Mouse (Mus musculus) adrenal gland, postnatal 10 days (tissue): ENCODE measurements at regions not wholly inside any gene's neighbourhood (a gene's known extent, or its start where the extent isn't known, plus 50 kb on each side); places are given as distances from the start of the nearest gene placed in this dataset. TPM values are rescaled to one million over a fixed set of nuclear protein-coding genes. Genes with fewer than 3 reads are reported as not detected.

Experiments
- DNase-seq: peaks from one replicate; pipeline ENCODE4 v3.0.0; 2021; ENCODE audit warnings: mixed read lengths
- microRNA-seq: library from miRNA; unstranded; fragments of <30 nt; microRNA quantifications from one replicate; pipeline ENCODE4 v1.2.0, GENCODE M21; 2021

GRCm38 (mm10) chr5:12926289-12926688 is 198.9 kb upstream of the Sema3a start:
- no peak for DNase-seq

- DNase-seq = no peak
Measured at GRCm38 (mm10) chr5:12927247-12927646, 198.0 kb upstream of the Sema3a start.

- DNase-seq = no peak
Measured at GRCm38 (mm10) chr5:12937052-12937451, 188.2 kb upstream of the Sema3a start.

GRCm38 (mm10) chr5:12938162-12938852 is 186.9 kb upstream of the Sema3a start:
- no peak for DNase-seq

GRCm38 (mm10) chr5:12944554-12944953 is 180.7 kb upstream of the Sema3a start:
- DNase-seq = no peak

GRCm38 (mm10) chr5:12948472-12948871 is 176.7 kb upstream of the Sema3a start:
- DNase-seq = no peak

- no peak for DNase-seq
Measured at GRCm38 (mm10) chr5:12970987-12971386, 154.2 kb upstream of the Sema3a start.

- DNase-seq = no peak
Measured at GRCm38 (mm10) chr5:12973701-12974100, 151.5 kb upstream of the Sema3a start.

- no peak for DNase-seq
Measured at GRCm38 (mm10) chr5:12976015-12976742, 149.0 kb upstream of the Sema3a start.

GRCm38 (mm10) chr5:12977875-12978274 is 147.3 kb upstream of the Sema3a start:
- no peak for DNase-seq

- no peak for DNase-seq
Measured at GRCm38 (mm10) chr5:12993826-12994225, 131.4 kb upstream of the Sema3a start.

GRCm38 (mm10) chr5:12997440-12997839 is 127.8 kb upstream of the Sema3a start:
- no peak for DNase-seq

GRCm38 (mm10) chr5:13007132-13007531 is 118.1 kb upstream of the Sema3a start:
- peak; percentile 5 for DNase-seq

- DNase-seq = no peak
Measured at GRCm38 (mm10) chr5:13022270-13022669, 102.9 kb upstream of the Sema3a start.

- DNase-seq = no peak
Measured at GRCm38 (mm10) chr5:13033332-13033731, 91.9 kb upstream of the Sema3a start.

- DNase-seq = no peak
Measured at GRCm38 (mm10) chr5:13036127-13036526, 89.1 kb upstream of the Sema3a start.

- no peak for DNase-seq
Measured at GRCm38 (mm10) chr5:13058883-13059423, 66.3 kb upstream of the Sema3a start.

- no peak for DNase-seq
Measured at GRCm38 (mm10) chr5:13066942-13067341, 58.3 kb upstream of the Sema3a start.

Small RNAs in the stretch of these regions (microRNA-seq; reads per million reads assigned to microRNA genes)
- gene Gm23243 = not detected
